Mouse (Mus musculus) MEL (cell line): ENCODE measurements around the gene Klhl31.

Experiments used
- CHD2 ChIP-seq: IDR thresholded peaks from 2 replicates; pipeline ENCODE4 v1.6.1; 2011; ENCODE audit warnings: low read length, improper control_type of control experiment
- E2F4 ChIP-seq: IDR thresholded peaks from 2 replicates; pipeline ENCODE4 v1.6.1; 2011; ENCODE audit warnings: low read depth, low read length, improper control_type of control experiment, borderline replicate concordance
- ELF1 ChIP-seq: IDR thresholded peaks from 2 replicates; pipeline ENCODE4 v1.6.1; 2014; ENCODE audit warnings: low read depth, mild to moderate bottlenecking, inconsistent platforms, low read length, improper control_type of control experiment, moderate library complexity
- EP300 ChIP-seq, 2 experiments: IDR thresholded peaks; 2 replicates each; pipeline ENCODE4 v1.6.1; 2011; ENCODE audit warnings: improper control_type of control experiment in 2 of 2, low read length in 2 of 2, low read depth in 1 of 2, mild to moderate bottlenecking in 1 of 2
- GABPA ChIP-seq: IDR thresholded peaks from 2 replicates; pipeline ENCODE4 v1.6.1; 2012; ENCODE audit warnings: low read depth, mild to moderate bottlenecking, inconsistent platforms, low read length, improper control_type of control experiment, moderate library complexity
- GATA1 ChIP-seq: IDR thresholded peaks from 2 replicates; pipeline ENCODE4 v1.6.1; 2011; ENCODE audit warnings: low read depth, low read length, improper control_type of control experiment
- MAFK ChIP-seq: IDR thresholded peaks from 2 replicates; pipeline ENCODE4 v1.6.1; 2011; ENCODE audit warnings: low read depth, mild to moderate bottlenecking, low read length, improper control_type of control experiment, borderline replicate concordance
- POLR2A ChIP-seq, 2 experiments: IDR thresholded peaks; 2 replicates each; pipeline ENCODE4 v1.6.1; 2011 to 2012; ENCODE audit warnings: low read length in 2 of 2, mild to moderate bottlenecking in 2 of 2, control low read depth in 1 of 2, improper control_type of control experiment in 1 of 2, low read depth in 1 of 2, moderate library complexity in 1 of 2; ENCODE audit not compliant: control insufficient read depth in 1 of 2, insufficient read depth in 1 of 2, poor library complexity in 1 of 2
- RCOR1 ChIP-seq: IDR thresholded peaks from 2 replicates; pipeline ENCODE4 v1.6.1; 2012; ENCODE audit warnings: low read depth, mild to moderate bottlenecking, inconsistent platforms, low read length, improper control_type of control experiment
- USF2 ChIP-seq, 2 experiments: IDR thresholded peaks; 2 replicates each; pipeline ENCODE4 v1.6.1; 2011 to 2012; ENCODE audit warnings: improper control_type of control experiment in 2 of 2, low read length in 2 of 2, borderline replicate concordance in 1 of 2, inconsistent platforms in 1 of 2, low read depth in 1 of 2, mild to moderate bottlenecking in 1 of 2; ENCODE audit not compliant: insufficient read depth in 1 of 2

DNA sequence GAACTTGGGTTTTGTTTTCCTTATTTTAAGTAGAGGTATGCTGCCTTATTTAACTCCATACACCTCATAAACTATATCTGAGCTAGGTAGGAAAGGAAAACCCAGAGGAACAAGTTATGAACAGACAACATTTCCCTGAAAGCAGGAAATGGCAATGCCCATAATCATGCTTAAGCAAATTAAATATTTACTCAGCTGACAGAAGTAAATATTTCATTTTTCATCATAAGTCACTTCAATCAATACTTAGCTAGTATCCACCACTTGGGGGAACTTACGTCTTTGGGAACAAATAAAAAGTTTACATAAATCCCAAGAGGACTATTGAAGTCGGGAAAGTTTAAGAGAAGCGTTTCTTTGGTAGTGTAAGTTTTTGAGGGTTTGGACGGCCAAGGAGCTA, 67.2 kb downstream of the Klhl31 start:
- TF ChIP-seq GATA1 (no peak), POLR2A (IDR thresholded peaks at IDR 0.05; ENCODE audit: control insufficient read depth in 1 of 2, insufficient read depth in 1 of 2, low read depth in 1 of 2, low read length in 2 of 2, poor library complexity in 1 of 2) (no peak), GABPA (no peak), E2F4 (no peak), USF2 (IDR thresholded peaks at IDR 0.05; ENCODE audit: borderline replicate concordance in 1 of 2, insufficient read depth in 1 of 2, low read depth in 1 of 2, low read length in 2 of 2) (no peak), RCOR1 (no peak), MAFK (no peak), EP300 (IDR thresholded peaks at IDR 0.05; ENCODE audit: low read depth in 1 of 2, low read length in 2 of 2) (no peak), ELF1 (no peak), CHD2 (no peak)
